Mouse (Mus musculus): ENCODE measurements around the gene Efna2. TPM values are rescaled to one million over a fixed set of nuclear protein-coding genes. Genes with fewer than 3 reads are reported as not detected.

The Efna2 gene
- polyA plus RNA-seq, 1 experiment from 2014 or later = 63.1 TPM

- no peak for DNase-seq (ENCODE audit: low spot score)
- peak overlapping the region; percentile 98 for H3K27ac ChIP-seq
- H3K27me3 ChIP-seq (ENCODE audit: low read depth, poor library complexity, severe bottlenecking) = no peaks in the 10 kb centered on the region
- under 1% methylated on average over 14 of the region's 14 CpGs for WGBS
- H3K4me1 ChIP-seq = peaks cover 56% of the 10 kb centered on the region
- no peaks in the 10 kb centered on the region for H3K9me3 ChIP-seq (replicated peaks)
- peak overlapping the region; percentile 89 for H3K4me3 ChIP-seq
- peaks cover 34% of the 10 kb centered on the region for H3K36me3 ChIP-seq
Measured at GRCm38 (mm10) chr10:80226071-80226415, 46.8 kb downstream of the Efna2 start.

GRCm38 (mm10) chr10:80226416-80227165 lies 47.3 kb downstream of the Efna2 start, which contains the start of gene Mum1:
Gene Mum1 (plus strand): TSS chr10:80226434.
- Histone ChIP-seq H3K4me1 (peaks cover 54% of the 10 kb centered on the region), H3K4me3 (peak within 1 kb of the TSS; percentile 89), H3K9me3 (replicated peaks) (no peaks in the 10 kb centered on the region), H3K27ac (peak within 1 kb of the TSS; percentile 98), H3K27me3 (ENCODE audit: low read depth, poor library complexity, severe bottlenecking) (no peaks in the 10 kb centered on the region), H3K36me3 (peaks cover 38% of the 10 kb centered on the region)
- under 1% methylated on average over 73 of the region's 75 CpGs for WGBS
- DNase-seq (ENCODE audit: low spot score) = peak; percentile 99

- no peaks in the 10 kb centered on the region for H3K27me3 ChIP-seq (ENCODE audit: low read depth, poor library complexity, severe bottlenecking)
- 17% methylated on average over 10 of the region's 10 CpGs for WGBS
- H3K4me3 ChIP-seq = peak overlapping the region; percentile 89
- peaks cover 44% of the 10 kb centered on the region for H3K36me3 ChIP-seq
- H3K9me3 ChIP-seq (replicated peaks) = no peaks in the 10 kb centered on the region
- peaks cover 57% of the 10 kb centered on the region for H3K4me1 ChIP-seq
- H3K27ac ChIP-seq = peak overlapping the region; percentile 98
- DNase-seq (ENCODE audit: low spot score) = no peak
Measured at GRCm38 (mm10) chr10:80227166-80227539, 47.9 kb downstream of the Efna2 start.

- H3K4me1 ChIP-seq = peaks cover 67% of the 10 kb centered on the region
- H3K36me3 ChIP-seq = peaks cover 54% of the 10 kb centered on the region
- 81% methylated on average over 15 of the region's 15 CpGs for WGBS
Measured at GRCm38 (mm10) chr10:80227877-80228775, 48.8 kb downstream of the Efna2 start.

GRCm38 (mm10) chr10:80236145-80236825 lies 57.0 kb downstream of the Efna2 start:
- peaks cover 100% of the 10 kb centered on the region for H3K36me3 ChIP-seq
- H3K4me3 ChIP-seq = no peak overlapping the region
- no peaks in the 10 kb centered on the region for H3K27me3 ChIP-seq (ENCODE audit: low read depth, poor library complexity, severe bottlenecking)
- no peaks in the 10 kb centered on the region for H3K9me3 ChIP-seq (replicated peaks)
- no peak overlapping the region for H3K27ac ChIP-seq
- DNase-seq (ENCODE audit: low spot score) = no peak
- peaks cover 22% of the 10 kb centered on the region for H3K4me1 ChIP-seq
- 95% methylated on average over 13 of the region's 13 CpGs for WGBS

More at GRCm38 (mm10) chr10:80227877-80228775, 48.8 kb downstream of the Efna2 start:
- Histone ChIP-seq H3K9me3 (replicated peaks) (no peaks in the 10 kb centered on the region), H3K27me3 (ENCODE audit: low read depth, poor library complexity, severe bottlenecking) (no peaks in the 10 kb centered on the region), H3K27ac (peak overlapping the region; percentile 98), H3K4me3 (peak overlapping the region; percentile 89)
- no peak for DNase-seq (ENCODE audit: low spot score)

- Histone ChIP-seq H3K36me3 (peaks cover 100% of the 10 kb centered on the region), H3K4me3 (no peak overlapping the region), H3K9me3 (replicated peaks) (no peaks in the 10 kb centered on the region), H3K27me3 (ENCODE audit: low read depth, poor library complexity, severe bottlenecking) (no peaks in the 10 kb centered on the region), H3K4me1 (peaks cover 17% of the 10 kb centered on the region), H3K27ac (no peak overlapping the region)
- no peak for DNase-seq (ENCODE audit: low spot score)
- WGBS = 91% methylated on average over 4 of the region's 4 CpGs
Measured at GRCm38 (mm10) chr10:80237020-80237419, 57.7 kb downstream of the Efna2 start.

GRCm38 (mm10) chr10:80238306-80238705 lies 59.0 kb downstream of the Efna2 start:
- Histone ChIP-seq H3K4me1 (peaks cover 4% of the 10 kb centered on the region), H3K27ac (no peak overlapping the region)

More at GRCm38 (mm10) chr10:80238306-80238705, 59.0 kb downstream of the Efna2 start:
- no peak for DNase-seq (ENCODE audit: low spot score)
- WGBS = 91% methylated on average over 3 of the region's 3 CpGs
- no peaks in the 10 kb centered on the region for H3K9me3 ChIP-seq (replicated peaks)
- H3K36me3 ChIP-seq = peaks cover 100% of the 10 kb centered on the region
- H3K4me3 ChIP-seq = no peak overlapping the region
- H3K27me3 ChIP-seq (ENCODE audit: low read depth, poor library complexity, severe bottlenecking) = no peaks in the 10 kb centered on the region

Other genes with a start within 250 kb of the Efna2 start
- 174 and 201 TPM in 2 replicates for gene Wdr18, start 219.3 kb upstream of the Efna2 start, polyA plus RNA-seq (2016; fragmentation: Nextera tagmentation; extraction: Ambion mirVana)
- gene Grin3b, start 208.8 kb upstream of the Efna2 start, polyA plus RNA-seq (2016; fragmentation: Nextera tagmentation; extraction: Ambion mirVana) = 0.28 and 0.40 TPM in 2 replicates
- 14.9 and 16.4 TPM in 2 replicates for gene Tmem259, start 195.2 kb upstream of the Efna2 start, polyA plus RNA-seq (2016; fragmentation: Nextera tagmentation; extraction: Ambion mirVana)
- 261 and 301 TPM in 2 replicates for gene Cnn2, start 190.9 kb upstream of the Efna2 start, polyA plus RNA-seq (2016; fragmentation: Nextera tagmentation; extraction: Ambion mirVana)
- 2.0 and 2.3 TPM in 2 replicates for gene Abca7, start 183.0 kb upstream of the Efna2 start, polyA plus RNA-seq (2016; fragmentation: Nextera tagmentation; extraction: Ambion mirVana)
- gene Arhgap45, start 162.8 kb upstream of the Efna2 start, polyA plus RNA-seq (2016; fragmentation: Nextera tagmentation; extraction: Ambion mirVana) = 14.9 and 15.5 TPM in 2 replicates
- 319 and 357 TPM in 2 replicates for gene Polr2e, start 139.7 kb upstream of the Efna2 start, polyA plus RNA-seq (2016; fragmentation: Nextera tagmentation; extraction: Ambion mirVana)
- gene Gpx4, start 132.3 kb upstream of the Efna2 start, polyA plus RNA-seq (2016; fragmentation: Nextera tagmentation; extraction: Ambion mirVana) = 589 and 631 TPM in 2 replicates
- 17.1 and 18.4 TPM in 2 replicates for gene Sbno2, start 73.9 kb upstream of the Efna2 start, polyA plus RNA-seq (2016; fragmentation: Nextera tagmentation; extraction: Ambion mirVana)
- gene Stk11, start 63.7 kb upstream of the Efna2 start, polyA plus RNA-seq (2016; fragmentation: Nextera tagmentation; extraction: Ambion mirVana) = 16.1 and 17.0 TPM in 2 replicates
- gene Atp5d, start 40.9 kb upstream of the Efna2 start, polyA plus RNA-seq (2016; fragmentation: Nextera tagmentation; extraction: Ambion mirVana) = 487 and 503 TPM in 2 replicates
- 3.3 and 4.7 TPM in 2 replicates for gene Cbarp, start 38.6 kb upstream of the Efna2 start, polyA plus RNA-seq (2016; fragmentation: Nextera tagmentation; extraction: Ambion mirVana)
- gene Midn, start 31.2 kb upstream of the Efna2 start, polyA plus RNA-seq (2016; fragmentation: Nextera tagmentation; extraction: Ambion mirVana) = 26.2 and 27.1 TPM in 2 replicates
- 90.7 and 129 TPM in 2 replicates for gene Cirbp, start 13.5 kb upstream of the Efna2 start, polyA plus RNA-seq (2016; fragmentation: Nextera tagmentation; extraction: Ambion mirVana)
- 8.7 and 13.1 TPM in 2 replicates for gene 1600002K03Rik, start 6.5 kb upstream of the Efna2 start, polyA plus RNA-seq (2016; fragmentation: Nextera tagmentation; extraction: Ambion mirVana)
- 122 and 128 TPM in 2 replicates for gene Mum1, start 47.0 kb downstream of the Efna2 start, polyA plus RNA-seq (2016; fragmentation: Nextera tagmentation; extraction: Ambion mirVana)
- gene Ndufs7, start 69.6 kb downstream of the Efna2 start, polyA plus RNA-seq (2016; fragmentation: Nextera tagmentation; extraction: Ambion mirVana) = 311 and 345 TPM in 2 replicates
- 14.4 and 18.4 TPM in 2 replicates for gene Gamt, start 81.5 kb downstream of the Efna2 start, polyA plus RNA-seq (2016; fragmentation: Nextera tagmentation; extraction: Ambion mirVana)
- 61.2 and 66.2 TPM in 2 replicates for gene Dazap1, start 82.0 kb downstream of the Efna2 start, polyA plus RNA-seq (2016; fragmentation: Nextera tagmentation; extraction: Ambion mirVana)
- 1,092 and 1,255 TPM in 2 replicates for gene Rps15, start 113.0 kb downstream of the Efna2 start, polyA plus RNA-seq (2016; fragmentation: Nextera tagmentation; extraction: Ambion mirVana)
- 0.90 and 2.9 TPM in 2 replicates for gene Apc2, start 116.5 kb downstream of the Efna2 start, polyA plus RNA-seq (2016; fragmentation: Nextera tagmentation; extraction: Ambion mirVana)
- 58.2 and 60.9 TPM in 2 replicates for gene 2310011J03Rik, start 141.1 kb downstream of the Efna2 start, polyA plus RNA-seq (2016; fragmentation: Nextera tagmentation; extraction: Ambion mirVana)
- gene Pcsk4, start 150.0 kb downstream of the Efna2 start, polyA plus RNA-seq (2016; fragmentation: Nextera tagmentation; extraction: Ambion mirVana) = 6.1 and 6.3 TPM in 2 replicates
- 5.4 and 6.6 TPM in 2 replicates for gene Reep6, start 150.5 kb downstream of the Efna2 start, polyA plus RNA-seq (2016; fragmentation: Nextera tagmentation; extraction: Ambion mirVana)
- 0.39 and 0.48 TPM in 2 replicates for gene Adamtsl5, start 168.9 kb downstream of the Efna2 start, polyA plus RNA-seq (2016; fragmentation: Nextera tagmentation; extraction: Ambion mirVana)
- gene Plk5, start 177.0 kb downstream of the Efna2 start, polyA plus RNA-seq (2016; fragmentation: Nextera tagmentation; extraction: Ambion mirVana) = 0.31 and 0.48 TPM in 2 replicates
- gene Mex3d, start 208.2 kb downstream of the Efna2 start, polyA plus RNA-seq (2016; fragmentation: Nextera tagmentation; extraction: Ambion mirVana) = 7.2 and 7.5 TPM in 2 replicates
- 453 and 469 TPM in 2 replicates for gene Mbd3, start 220.1 kb downstream of the Efna2 start, polyA plus RNA-seq (2016; fragmentation: Nextera tagmentation; extraction: Ambion mirVana)
- gene Uqcr11, start 227.3 kb downstream of the Efna2 start, polyA plus RNA-seq (2016; fragmentation: Nextera tagmentation; extraction: Ambion mirVana) = 651 and 677 TPM in 2 replicates